8 mouse cellular contexts compared by ENCODE assay signal in the genomic region with DNA sequence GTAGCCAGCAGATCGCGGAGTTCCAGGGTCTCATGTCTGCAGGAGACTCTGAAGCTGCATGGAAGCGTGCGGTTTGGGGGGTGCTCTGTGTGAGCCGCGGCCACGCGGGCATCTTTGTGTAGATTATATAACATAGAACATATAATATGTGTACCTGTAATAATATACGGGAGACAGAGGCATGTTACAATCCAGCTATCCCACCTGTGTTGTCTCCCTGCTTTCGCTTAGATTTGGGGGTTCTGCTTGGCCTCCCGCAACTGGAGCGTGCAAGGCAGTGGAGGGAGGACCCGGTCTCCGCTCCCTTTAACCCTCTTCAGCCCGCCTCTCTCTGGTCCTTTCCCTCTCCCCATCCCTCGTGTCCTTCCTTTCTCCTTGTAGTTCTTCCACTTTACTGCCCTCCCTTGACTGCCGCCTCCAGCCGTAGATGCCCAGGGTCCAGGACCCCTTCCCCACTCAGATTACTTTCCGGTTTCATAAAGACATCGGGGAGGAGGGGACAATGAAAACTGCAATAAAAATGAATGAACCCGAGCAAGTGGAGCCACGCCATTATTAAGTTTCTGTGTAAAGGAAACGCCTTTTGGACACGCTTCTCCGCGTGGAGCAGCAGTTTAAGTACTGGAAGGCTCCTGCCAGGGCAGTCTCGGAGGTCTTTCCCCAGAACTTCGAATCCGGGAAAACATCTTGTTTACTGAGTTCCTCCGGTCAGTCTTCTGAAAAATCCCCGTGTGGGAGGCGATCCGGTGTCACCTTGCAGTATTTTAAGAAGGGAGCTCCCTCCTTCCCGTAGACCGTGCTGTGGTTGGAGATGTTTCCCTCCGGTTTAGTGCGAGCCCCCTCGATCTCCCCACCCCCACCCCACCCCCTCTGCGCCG. TPM values are rescaled to one million over a fixed set of nuclear protein-coding genes. Genes with fewer than 3 reads are reported as not detected.
DNase-seq lines count a peak whose midpoint lies in the region; ATAC-seq and TF ChIP-seq lines count a peak whose summit lies in the region.

No protein-coding gene starts in this region.

- peak overlapping the region; percentile 80 for H3K4me3 ChIP-seq in forebrain, embryonic 11.5 days (ENCODE audit: low read depth, low read length)
- H3K4me3 ChIP-seq in hindbrain, embryonic 13.5 days, result peak overlapping the region; percentile 93
- H3K4me3 ChIP-seq in midbrain, embryonic 12.5 days, result peak overlapping the region; percentile 75

- no peak for TF ChIP-seq CTCF in brain, embryonic 14.5 days (IDR thresholded peaks at IDR 0.05; ENCODE audit: borderline replicate concordance, extremely low read depth, insufficient read depth, insufficient read length)

- H3K27ac ChIP-seq in forebrain, embryonic 11.5 days (ENCODE audit: low read depth, low read length), result peak overlapping the region; percentile 95
- peak overlapping the region; percentile 99 for H3K27ac ChIP-seq in hindbrain, embryonic 13.5 days
- peak overlapping the region; percentile 95 for H3K27ac ChIP-seq in midbrain, embryonic 12.5 days (replicated peaks)

- TF ChIP-seq POLR2A in brain, embryonic 14.5 days (IDR thresholded peaks at IDR 0.05; ENCODE audit: borderline replicate concordance, extremely low read depth, insufficient read depth, insufficient read length, poor library complexity, severe bottlenecking), result no peak

- no peaks in the 10 kb centered on the region for H3K27me3 ChIP-seq in forebrain, embryonic 11.5 days (ENCODE audit: control insufficient read depth, insufficient read depth, low read length)
- H3K27me3 ChIP-seq in hindbrain, embryonic 13.5 days, result no peaks in the 10 kb centered on the region
- H3K27me3 ChIP-seq in midbrain, embryonic 12.5 days, result no peaks in the 10 kb centered on the region
- no peaks in the 10 kb centered on the region for H3K27me3 ChIP-seq in splenic B cell, adult 2 months (ENCODE audit: control insufficient read depth, insufficient read depth, low read length, poor library complexity, severe bottlenecking)

- H3K36me3 ChIP-seq in forebrain, embryonic 11.5 days (ENCODE audit: control insufficient read depth, insufficient read depth, low read length), result no peaks in the 10 kb centered on the region
- H3K36me3 ChIP-seq in hindbrain, embryonic 13.5 days, result no peaks in the 10 kb centered on the region
- no peaks in the 10 kb centered on the region for H3K36me3 ChIP-seq in midbrain, embryonic 12.5 days
- H3K36me3 ChIP-seq in splenic B cell, adult 2 months (ENCODE audit: control insufficient read depth, insufficient read depth, low read length, poor library complexity, severe bottlenecking), result no peaks in the 10 kb centered on the region

- H3K4me2 ChIP-seq in forebrain, embryonic 11.5 days (ENCODE audit: low read depth, low read length, severe bottlenecking), result peak overlapping the region; percentile 73
- H3K4me2 ChIP-seq in hindbrain, embryonic 13.5 days, result peak overlapping the region; percentile 71
- H3K4me2 ChIP-seq in midbrain, embryonic 12.5 days (replicated peaks), result peak overlapping the region; percentile 62

- H3K9ac ChIP-seq in forebrain, embryonic 11.5 days (ENCODE audit: low read length), result peak overlapping the region; percentile 99
- H3K9ac ChIP-seq in hindbrain, embryonic 13.5 days, result peak overlapping the region; percentile 98
- peak overlapping the region; percentile 95 for H3K9ac ChIP-seq in midbrain, embryonic 12.5 days (replicated peaks)

- ATAC-seq in forebrain, embryonic 11.5 days (replicated peaks; ENCODE audit: low FRiP score), result peak; percentile 39
- ATAC-seq in hindbrain, embryonic 13.5 days (ENCODE audit: low FRiP score), result peak; percentile 29
- ATAC-seq in midbrain, embryonic 12.5 days (ENCODE audit: low FRiP score, low read depth), result peak; percentile 21

- DNase-seq in gastrocnemius, postnatal 14 days, result peak; percentile 10
- no peak for DNase-seq in gastrocnemius, postnatal 25 days
- peak; percentile 76 for DNase-seq in brain, embryonic 14.5 days (ENCODE audit: low read depth)
- DNase-seq in forebrain, embryonic 11.5 days (ENCODE audit: low spot score), result peak; percentile 69
- DNase-seq in left cerebral cortex, postnatal 10 days (ENCODE audit: extremely low spot score in 1 of 2, low spot score in 2 of 2), result peak; percentile 38 to 44
- peak; percentile 27 for DNase-seq in splenic B cell, adult 2 months (ENCODE audit: low read depth, low spot score)

- H3K4me1 ChIP-seq in forebrain, embryonic 11.5 days (replicated peaks; ENCODE audit: control insufficient read depth, insufficient read depth, low read length), result peaks cover 17% of the 10 kb centered on the region
- peaks cover 35% of the 10 kb centered on the region for H3K4me1 ChIP-seq in hindbrain, embryonic 13.5 days (replicated peaks)
- peaks cover 35% of the 10 kb centered on the region for H3K4me1 ChIP-seq in midbrain, embryonic 12.5 days

- WGBS in forebrain, embryonic 11.5 days, result under 1% methylated on average over 40 of the region's 40 CpGs
- WGBS in hindbrain, embryonic 13.5 days, result under 1% methylated on average over 40 of the region's 40 CpGs
- under 1% methylated on average over 40 of the region's 40 CpGs for WGBS in midbrain, embryonic 12.5 days

- intact Hi-C loops in gastrocnemius, postnatal 14 days (cut with DNase I; ENCODE audit: low total_unique reads), result no loop called here
- intact Hi-C loops in left cerebral cortex, postnatal 10 days (cut with DNase I), result loop anchor here (5.0 kb wide), 3 partner anchors 89 to 226 kb away; no protein-coding TSS in a partner anchor

- H3K9me3 ChIP-seq in forebrain, embryonic 11.5 days (ENCODE audit: control insufficient read depth, low read length), result no peaks in the 10 kb centered on the region
- H3K9me3 ChIP-seq in hindbrain, embryonic 13.5 days, result no peaks in the 10 kb centered on the region
- no peaks in the 10 kb centered on the region for H3K9me3 ChIP-seq in midbrain, embryonic 12.5 days

RNA-seq across cellular contexts. Expression of gene Elovl6, which starts 0.9 kb away (rescaled TPM):
- 1 to 10 TPM; 1.4 to 4.5 TPM for total RNA-seq in gastrocnemius, postnatal 14 days (2021)
- total RNA-seq in gastrocnemius, postnatal 25 days (2021), result 1 to 10 TPM; 1.1 to 1.6 TPM
- polyA plus RNA-seq in brain, embryonic 14.5 days (2012; rRNA removed), result 30.9 and 32.2 TPM in 2 replicates
- polyA plus RNA-seq in forebrain, embryonic 11.5 days (2014; fragmentation: Nextera tagmentation; extraction: Ambion mirVana), result 39.9 and 43.6 TPM in 2 replicates
- 29.4 and 32.2 TPM in 2 replicates for polyA plus RNA-seq in hindbrain, embryonic 13.5 days (2015; fragmentation: Nextera tagmentation; extraction: Ambion mirVana)
- 10 to 100 TPM; 45.5 to 46.1 TPM for total RNA-seq in left cerebral cortex, postnatal 10 days (2021)
- 34.4 and 35.5 TPM in 2 replicates for polyA plus RNA-seq in midbrain, embryonic 12.5 days (2016; fragmentation: Nextera tagmentation; extraction: Ambion mirVana)
